Mouse (Mus musculus) layer of hippocampus, postnatal 14 days (tissue): ENCODE results near the gene Fam53b. TPM values are rescaled to one million over a fixed set of nuclear protein-coding genes. Genes with fewer than 3 reads are reported as not detected.
A peak's percentile ranks its signal among the peaks of the same experiment; 100 is the strongest.

Source experiments
- DNase-seq, 2 experiments: peaks; one replicate each; pipeline ENCODE4 v3.0.0; 2021 to 2022; ENCODE audit warnings: low spot score in 2 of 2, mixed read lengths in 1 of 2
- total RNA-seq, 2 experiments: library from RNA; stranded (reverse); gene quantifications; 2 replicates each; pipeline ENCODE4 v1.2.3; 2021

Fam53b gene
- total RNA-seq, 2 experiments from 2014 or later, result 26.4 to 27.2 TPM

GRCm38 (mm10) chr7:132767999-132768370 lies 45.7 kb downstream of the Fam53b start:
- no peak for DNase-seq

DNA sequence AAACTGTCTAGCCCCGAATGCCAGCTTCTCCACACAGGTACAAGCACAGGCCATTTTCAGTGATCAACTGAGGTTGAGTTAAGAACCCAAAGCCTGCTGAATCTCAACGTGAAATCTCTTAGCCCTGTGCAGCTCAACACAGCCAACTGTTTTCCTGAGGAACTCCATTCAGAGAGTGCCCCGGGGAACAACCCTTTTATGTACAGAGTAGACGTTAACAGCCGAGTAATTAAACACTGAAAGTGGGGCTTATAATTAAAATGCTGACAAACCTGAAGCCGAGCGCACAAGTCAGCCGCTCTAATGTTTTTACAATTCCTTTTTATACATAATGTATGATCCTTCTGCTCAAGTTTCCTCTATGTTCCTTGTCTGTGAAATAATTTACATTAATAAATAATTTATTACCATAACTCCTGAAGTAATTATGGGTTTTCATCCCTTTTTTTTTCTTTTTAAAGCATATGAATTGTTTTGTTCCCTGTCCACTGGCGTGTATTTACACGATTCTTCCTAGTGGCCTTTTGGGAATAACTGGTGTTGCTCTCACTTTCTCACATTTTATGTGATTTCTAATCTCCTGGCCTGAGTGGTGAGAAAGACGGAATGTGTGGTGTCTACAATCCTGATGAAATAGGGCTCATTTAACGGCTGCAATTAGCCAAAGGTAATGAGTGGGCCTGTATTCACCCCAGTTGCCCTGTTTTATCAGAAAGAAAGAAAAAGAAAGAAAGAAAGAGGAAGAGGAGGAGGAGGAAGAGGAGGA lies 46.3 kb downstream of the Fam53b start:
- no peak for DNase-seq

DNA sequence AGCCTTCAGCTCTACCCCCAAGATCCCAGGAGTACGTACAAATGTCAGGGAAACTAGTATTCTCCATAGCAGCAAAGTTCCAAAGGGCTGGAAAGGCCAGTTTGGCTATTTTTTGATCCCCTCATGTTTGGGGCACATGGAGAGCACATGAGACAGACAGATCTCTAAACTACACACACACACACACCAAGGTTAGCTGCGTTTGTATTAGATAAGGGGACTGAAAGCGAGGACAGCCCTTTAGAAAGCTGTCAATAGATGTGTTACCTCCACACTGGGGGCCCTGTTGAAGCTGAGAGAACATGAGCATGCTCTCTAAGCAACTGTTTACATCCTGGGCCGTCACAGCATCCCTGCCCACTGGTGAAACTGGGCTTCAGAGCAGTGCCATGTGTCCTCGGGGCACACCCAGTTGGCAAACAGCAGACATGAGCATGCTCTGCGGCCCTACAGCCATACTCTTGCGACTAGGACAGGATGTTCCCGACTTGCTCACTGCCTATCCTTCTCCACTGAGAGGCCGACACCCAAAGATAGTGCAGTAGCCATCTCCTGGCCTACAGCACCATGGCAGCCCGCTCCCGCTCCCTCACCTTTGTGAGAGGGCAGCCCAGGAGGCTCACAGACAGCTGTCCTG lies 47.3 kb downstream of the Fam53b start:
- no peak for DNase-seq

DNA sequence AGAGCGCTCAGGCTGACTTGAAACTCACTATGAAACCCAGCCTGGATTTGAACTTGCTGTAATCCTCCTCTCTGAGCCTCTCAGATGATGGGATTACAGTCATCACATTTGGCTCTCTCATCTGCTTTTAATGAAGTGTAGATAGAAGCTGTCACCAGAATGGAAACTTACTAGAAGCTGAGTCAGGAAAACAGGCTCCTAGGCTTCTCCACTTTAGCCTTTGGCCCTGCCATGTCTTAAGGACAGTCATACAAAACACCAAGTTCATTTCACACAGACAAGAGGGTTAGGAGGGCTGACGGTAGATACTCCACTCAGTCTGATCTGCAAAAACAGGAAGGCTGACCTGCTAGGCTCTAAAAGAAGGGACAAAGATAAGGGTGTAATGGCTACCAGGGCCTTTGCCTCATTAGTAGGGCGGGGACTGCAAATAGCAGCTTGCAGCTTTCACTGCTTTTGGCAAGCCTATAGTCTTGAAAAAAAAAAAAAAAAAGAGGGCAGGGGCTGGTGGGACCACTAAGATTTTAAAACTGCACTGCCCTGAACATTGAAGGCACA lies 48.0 kb downstream of the Fam53b start:
- DNase-seq, result no peak

- no peak for DNase-seq
Observed at GRCm38 (mm10) chr7:132764896-132765491, 48.7 kb downstream of the Fam53b start.

- DNase-seq, result no peak
Observed at GRCm38 (mm10) chr7:132764314-132764713, 49.4 kb downstream of the Fam53b start.

DNA sequence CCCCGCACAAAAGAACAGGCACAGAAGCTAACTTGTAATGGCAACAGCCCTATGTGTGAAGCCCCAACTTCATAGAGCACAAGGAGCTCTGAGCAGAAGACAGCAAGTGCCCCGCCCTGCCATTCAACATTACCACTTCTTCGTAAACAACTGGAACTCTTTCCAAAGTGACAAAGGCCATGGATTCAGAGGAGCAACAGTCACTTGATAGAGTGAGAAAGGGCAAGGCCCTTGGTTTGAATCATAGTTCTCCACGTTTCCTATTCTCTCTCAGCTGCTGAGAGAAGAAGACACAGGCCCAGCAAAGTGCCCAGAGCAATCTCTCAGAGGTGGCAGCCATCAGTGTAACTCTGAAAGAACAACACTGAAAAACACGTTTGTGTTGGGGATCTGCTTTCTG lies 49.8 kb downstream of the Fam53b start:
- no peak for DNase-seq

DNA sequence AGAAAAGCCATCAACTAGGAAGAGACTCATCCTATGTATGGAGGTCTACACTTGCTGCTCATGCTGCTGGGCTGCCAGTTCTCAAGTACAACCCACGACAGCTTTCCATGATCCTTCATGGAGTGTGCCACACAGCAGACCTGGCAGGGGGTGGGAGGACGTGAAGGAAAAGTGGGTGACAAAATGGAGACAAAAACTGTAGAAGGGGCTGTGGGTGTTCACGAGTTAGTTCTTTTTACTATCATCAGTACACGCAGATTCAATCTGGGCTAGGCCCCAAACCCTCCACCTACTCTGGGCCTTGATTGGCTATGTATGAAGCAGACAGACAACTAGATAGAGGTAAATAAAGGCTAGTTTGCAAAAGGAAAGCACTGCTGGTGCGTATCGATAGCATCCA lies 50.3 kb downstream of the Fam53b start:
- no peak for DNase-seq

GRCm38 (mm10) chr7:132761409-132761808 lies 52.3 kb downstream of the Fam53b start:
- DNase-seq, result no peak

DNA sequence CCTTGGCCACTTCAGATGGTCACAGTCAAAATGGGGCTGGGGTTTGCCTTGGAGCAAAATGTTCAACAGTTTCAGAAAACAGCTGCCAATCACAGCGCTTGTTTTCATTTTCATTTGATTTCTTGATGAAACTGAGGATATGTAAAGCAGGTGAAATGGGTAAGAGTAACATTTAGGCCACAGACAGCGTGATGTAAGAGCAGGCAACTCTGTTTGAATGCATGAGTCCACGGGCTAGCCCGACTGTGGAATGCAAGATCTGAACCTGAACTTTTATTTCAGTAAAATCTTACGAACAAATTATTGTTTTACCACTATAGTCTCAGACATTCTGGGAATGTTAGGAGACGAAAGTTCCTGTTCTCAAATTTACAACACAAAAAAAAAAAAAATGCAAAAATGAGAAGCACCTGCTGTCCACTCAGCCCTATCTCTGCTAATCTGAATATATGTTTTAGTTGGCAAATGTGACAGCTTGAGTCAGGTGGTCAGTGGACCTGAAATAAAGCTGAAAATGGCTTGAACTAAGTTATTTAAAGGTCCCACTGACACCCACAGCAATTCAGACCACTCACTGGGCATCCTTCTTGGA lies 53.0 kb downstream of the Fam53b start:
- no peak for DNase-seq

DNA sequence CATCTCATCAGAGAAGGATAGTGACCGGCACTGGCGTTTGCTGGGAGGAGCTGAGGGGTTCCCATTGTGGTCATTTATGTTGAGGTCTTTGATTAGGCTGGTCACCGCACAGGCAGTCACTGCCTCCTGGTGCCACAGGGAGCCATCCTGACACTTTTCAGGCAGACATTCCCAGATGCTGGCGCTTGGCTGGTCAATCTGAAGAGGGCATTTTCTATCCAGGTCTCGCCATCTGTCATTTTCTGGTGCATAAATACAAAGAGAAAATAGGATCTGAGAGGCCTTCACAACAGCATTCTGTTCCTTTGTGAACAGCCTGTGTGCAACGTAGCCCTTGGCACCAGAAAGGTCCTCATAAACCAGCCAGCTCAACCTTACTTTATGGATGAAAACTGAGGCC lies 53.8 kb downstream of the Fam53b start:
- no peak for DNase-seq

DNA sequence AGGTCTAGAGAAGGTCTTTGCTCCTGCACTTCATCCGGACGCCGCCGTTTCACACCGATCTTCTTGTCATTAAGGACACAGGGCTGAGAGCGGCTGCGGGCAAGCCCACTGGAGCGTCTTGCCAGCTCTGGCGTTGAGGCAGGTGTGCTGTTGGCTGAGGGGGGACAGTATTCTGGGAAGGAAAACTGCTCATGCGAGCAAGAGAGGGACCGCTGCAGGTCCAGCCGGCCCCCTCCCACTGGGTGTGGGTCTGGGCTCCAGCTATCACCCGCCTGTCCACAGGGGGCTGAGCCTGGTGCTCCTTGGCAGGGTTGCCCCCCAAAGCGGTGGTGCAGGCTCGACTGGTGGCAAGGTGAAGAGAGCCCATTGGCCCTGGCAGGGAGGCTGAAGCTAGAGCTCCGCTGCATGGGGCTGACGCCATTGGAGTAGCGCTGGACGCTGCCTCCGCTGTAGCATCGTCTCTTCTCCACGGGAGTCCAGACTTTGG lies 54.2 kb downstream of the Fam53b start:
- DNase-seq, result no peak

DNA sequence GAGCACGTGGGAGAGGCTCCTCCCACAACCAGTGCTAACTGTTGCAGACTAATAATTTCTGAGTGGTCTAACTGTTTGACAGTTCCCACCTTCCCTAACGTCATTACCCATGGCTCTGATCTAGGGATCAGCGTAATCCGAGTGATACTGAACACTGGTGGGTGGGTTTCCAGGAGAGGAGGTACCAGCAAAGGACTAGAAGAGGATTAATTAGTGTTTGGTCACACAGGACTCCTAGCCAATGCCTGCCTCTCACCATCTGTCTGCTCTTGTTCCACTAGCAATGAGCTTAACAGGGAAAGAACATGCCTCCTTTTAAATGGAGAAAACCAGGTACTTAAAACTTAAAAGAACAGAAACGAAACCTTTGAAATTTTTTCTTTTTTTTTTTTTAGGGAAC lies 54.8 kb downstream of the Fam53b start:
- peak in 1 of 2 experiments; percentile 56 for DNase-seq

GRCm38 (mm10) chr7:132756325-132756724 lies 57.4 kb downstream of the Fam53b start:
- no peak for DNase-seq

DNA sequence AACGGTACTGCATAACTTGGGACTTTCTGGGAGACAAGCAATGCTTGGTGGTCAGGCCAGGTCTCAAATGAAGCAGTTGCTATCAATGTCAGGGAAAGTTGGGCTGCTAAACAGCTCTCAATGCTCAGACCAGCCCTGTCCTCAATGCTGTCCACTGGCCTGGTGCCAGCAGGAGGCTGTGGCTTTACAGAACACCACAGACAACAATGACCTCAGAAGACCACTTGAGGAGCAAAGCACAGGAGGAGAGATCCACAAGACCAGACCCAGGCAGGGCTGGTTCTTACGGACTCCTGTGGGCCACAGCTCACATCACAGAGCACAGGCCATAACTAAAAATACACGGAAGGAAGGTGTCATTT lies 59.3 kb downstream of the Fam53b start:
- DNase-seq, result no peak

- no peak for DNase-seq
Observed at GRCm38 (mm10) chr7:132753518-132754388, 59.9 kb downstream of the Fam53b start.

DNA sequence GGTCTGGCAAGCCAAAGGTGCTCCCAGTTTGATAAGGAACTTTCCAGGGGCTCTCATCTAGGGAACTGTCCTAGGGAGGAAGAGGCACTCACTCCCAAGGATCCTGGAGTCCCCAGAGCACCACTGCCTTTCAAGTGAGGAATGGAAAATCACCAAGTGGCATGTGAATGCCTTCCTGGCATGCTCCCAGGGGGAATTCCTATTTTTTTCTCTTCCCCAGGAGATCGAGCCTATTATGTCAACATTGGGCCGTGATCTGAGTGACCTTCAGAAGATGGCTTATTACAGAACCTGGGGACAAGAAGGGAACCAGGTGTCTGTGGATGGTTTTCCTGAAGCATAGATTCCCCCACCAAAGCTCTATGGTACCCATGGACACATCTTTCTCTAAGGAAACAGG lies 62.0 kb downstream of the Fam53b start:
- no peak for DNase-seq

DNA sequence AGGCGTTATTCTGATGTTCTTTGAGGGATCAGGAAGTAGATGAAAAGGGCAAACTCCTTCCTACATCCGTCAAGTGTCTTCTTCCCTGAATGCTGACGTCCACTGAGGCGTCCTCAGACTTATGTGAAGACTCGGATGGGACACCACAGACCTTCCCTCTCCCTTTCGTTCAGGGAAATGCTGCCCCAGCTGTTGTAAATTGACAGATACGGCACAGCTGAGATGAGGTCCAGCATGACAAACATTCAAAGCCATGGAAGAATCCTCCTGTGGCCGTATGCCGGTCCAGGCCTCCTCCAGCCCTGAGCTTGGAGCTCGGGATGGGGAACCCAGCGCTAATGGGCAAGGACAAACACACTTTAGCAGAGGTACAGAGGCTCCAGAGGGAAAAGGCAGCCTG lies 64.2 kb downstream of the Fam53b start:
- DNase-seq, result no peak

GRCm38 (mm10) chr7:132748076-132748769 lies 65.5 kb downstream of the Fam53b start:
- DNase-seq, result no peak

DNA sequence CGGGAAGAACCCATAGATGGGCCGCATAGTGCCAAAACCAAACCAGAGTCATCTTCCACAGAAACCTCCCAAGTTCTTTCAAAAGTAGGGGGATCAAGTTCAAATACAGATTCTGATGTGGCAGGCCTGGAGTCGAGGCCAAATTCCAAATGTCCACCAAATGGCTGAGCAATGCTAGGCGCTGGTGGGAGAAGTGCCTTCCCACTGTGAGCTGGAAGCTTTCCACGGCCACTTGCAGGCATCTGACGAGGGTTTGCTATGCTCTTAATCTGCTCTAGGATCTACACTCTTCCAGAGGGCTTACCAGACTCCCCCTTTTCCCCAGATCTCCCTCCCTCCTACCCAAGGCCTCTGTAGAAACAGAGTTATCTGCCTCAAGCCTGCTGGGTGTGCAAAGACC lies 66.6 kb downstream of the Fam53b start:
- no peak for DNase-seq
